27 mouse cellular contexts compared by ENCODE assay signal in genomic region chr13:19613426-19613825, GRCm38 (mm10). TPM values are rescaled to one million over a fixed set of nuclear protein-coding genes. Genes with fewer than 3 reads are reported as not detected.
"Had no signal": no experiment of that assay in that cellular context is flagged by ENCODE, and none has a peak within 500 bp of the region (broad histone marks: within the 10 kb centered on the region; RNA-seq: fewer than 3 reads in every experiment).

No protein-coding gene starts in this region.

- H3K9ac ChIP-seq: embryonic facial prominence, embryonic 12.5 days; embryonic facial prominence, embryonic 13.5 days; forebrain, embryonic 12.5 days; forebrain, embryonic 13.5 days; forebrain, embryonic 15.5 days; forebrain, postnatal 0 days had no signal

- DNase-seq: cerebellum, adult 18-20 months; cerebellum, adult 2 months; cerebellum, adult 8-10 months; cerebellum, adult 9-10 months; cerebellum, adult 9-11 months; cerebellum, postnatal 10 days; cerebellum, postnatal 14 days; cerebellum, postnatal 25 days; cerebellum, postnatal 36 days; embryo, embryonic 11 days; forebrain, postnatal 0 days; gastrocnemius, adult 2 months; gastrocnemius, postnatal 10 days; gastrocnemius, postnatal 14 days; gastrocnemius, postnatal 25 days; gastrocnemius, postnatal 36 days; heart, adult 11 months; heart, adult 18-20 months; heart, adult 2 months had no signal

- H3K9me3 ChIP-seq: embryonic facial prominence, embryonic 12.5 days; embryonic facial prominence, embryonic 13.5 days; forebrain, embryonic 10.5 days; forebrain, embryonic 12.5 days; forebrain, embryonic 13.5 days; forebrain, embryonic 15.5 days had no signal

- ATAC-seq: forebrain, embryonic 14.5 days; forebrain, embryonic 15.5 days; forebrain, postnatal 0 days had no signal

- H3K4me3 ChIP-seq: embryonic facial prominence, embryonic 12.5 days; embryonic facial prominence, embryonic 13.5 days; erythroblast, embryonic 14.5 days; forebrain, embryonic 10.5 days; forebrain, embryonic 12.5 days; forebrain, embryonic 13.5 days; forebrain, embryonic 15.5 days; gastrocnemius, adult 2 months; heart, adult 2 months had no signal

- H3K27ac ChIP-seq: embryonic facial prominence, embryonic 12.5 days; embryonic facial prominence, embryonic 13.5 days; forebrain, embryonic 10.5 days; forebrain, embryonic 12.5 days; forebrain, embryonic 13.5 days; gastrocnemius, adult 2 months; heart, adult 2 months had no signal

- H3K4me1 ChIP-seq: embryonic facial prominence, embryonic 12.5 days had no signal

- H3K36me3 ChIP-seq: embryonic facial prominence, embryonic 12.5 days; embryonic facial prominence, embryonic 13.5 days; forebrain, embryonic 10.5 days; forebrain, embryonic 15.5 days had no signal

- H3K4me2 ChIP-seq: embryonic facial prominence, embryonic 12.5 days; embryonic facial prominence, embryonic 13.5 days; forebrain, embryonic 12.5 days; forebrain, embryonic 13.5 days; forebrain, embryonic 15.5 days had no signal

- H3K27me3 ChIP-seq: embryonic facial prominence, embryonic 12.5 days; embryonic facial prominence, embryonic 13.5 days; forebrain, embryonic 12.5 days; forebrain, embryonic 13.5 days; forebrain, embryonic 15.5 days had no signal

RNA-seq across cellular contexts. Expression of gene Sfrp4, which starts 9.5 kb away (rescaled TPM):
- polyA plus RNA-seq: erythroblast, embryonic 14.5 days had no signal
